Mouse (Mus musculus): Measurements from ENCODE around the gene Inf2. TPM values are rescaled to one million over a fixed set of nuclear protein-coding genes. Genes with fewer than 3 reads are reported as not detected.

Inf2 gene
- total RNA-seq, 2 experiments from 2014 or later = 16.8 to 22.5 TPM

GRCm38 (mm10) chr12:112660576-112661326 lies 72.2 kb downstream of the Inf2 start:
- no peak for DNase-seq

- DNase-seq = no peak
Observed at GRCm38 (mm10) chr12:112661327-112661605, 72.7 kb downstream of the Inf2 start.

- DNase-seq = no peak
Observed at GRCm38 (mm10) chr12:112661851-112662250, 73.3 kb downstream of the Inf2 start.

GRCm38 (mm10) chr12:112663303-112663702 lies 74.7 kb downstream of the Inf2 start:
- no peak for DNase-seq

- no peak for DNase-seq
Observed at GRCm38 (mm10) chr12:112663716-112664115, 75.1 kb downstream of the Inf2 start.

GRCm38 (mm10) chr12:112664124-112664523 lies 75.5 kb downstream of the Inf2 start:
- DNase-seq = no peak

- no peak for DNase-seq
Observed at GRCm38 (mm10) chr12:112664656-112665055, 76.1 kb downstream of the Inf2 start.

Small RNA genes lying within 50 kb of the gene (microRNA-seq; reads per million reads assigned to microRNA genes)
- 0.75 to 1.3 reads per million in 2 experiments for gene Mir6939

Other genes with a start within 250 kb of the Inf2 start
- gene A530016L24Rik, start 99.3 kb upstream of the Inf2 start, total RNA-seq (2021) = 1 to 10 TPM; 2.1 to 2.4 TPM
- gene Tmem179, start 72.0 kb upstream of the Inf2 start, total RNA-seq (2021) = under 1 TPM; 0.20 to 0.52 TPM
- gene Adssl1, start 31.3 kb downstream of the Inf2 start, total RNA-seq (2021) = 100 to 1,000 TPM; 340 to 358 TPM
- 10 to 100 TPM; 27.2 to 28.1 TPM for gene Siva1, start 55.9 kb downstream of the Inf2 start, total RNA-seq (2021)
- gene Akt1, start 86.1 kb downstream of the Inf2 start, total RNA-seq (2021) = 100 to 1,000 TPM; 133 to 142 TPM
- 1 to 10 TPM; 1.8 to 2.1 TPM for gene Zbtb42, start 90.0 kb downstream of the Inf2 start, total RNA-seq (2021)
- 10 to 100 TPM; 11.2 to 12.6 TPM for gene Cep170b, start 131.7 kb downstream of the Inf2 start, total RNA-seq (2021)
- 1 to 10 TPM; 7.3 to 9.1 TPM for gene Pld4, start 171.9 kb downstream of the Inf2 start, total RNA-seq (2021)
- gene Ahnak2, start 213.9 kb downstream of the Inf2 start, total RNA-seq (2021) = 10 to 100 TPM; 12.2 to 18.6 TPM
- gene Clba1, start 220.2 kb downstream of the Inf2 start, total RNA-seq (2021) = 1 to 10 TPM in 1 of 2 experiments, under 1 TPM in 1; 0.75 to 1.7 TPM
- 10 to 100 TPM in 1 of 2 experiments, 1 to 10 TPM in 1; 9.4 to 12.0 TPM for gene Cdca4, start 240.6 kb downstream of the Inf2 start, total RNA-seq (2021)